Mouse (Mus musculus) forebrain, embryonic 16.5 days (tissue): ENCODE results near the gene Olfr474. TPM values are rescaled to one million over a fixed set of nuclear protein-coding genes. Genes with fewer than 3 reads are reported as not detected.
"Not testable (repeated sequence)": the region's sequence is repeated elsewhere in the genome, so short reads cannot be mapped to it uniquely, and the experiment has no call there.

Experiments
- ATAC-seq: fragments of 200-750 bp; cut with Nextera tagmentation; 2 replicates; pipeline ENCODE4 v1.8.0; 2017; ENCODE audit warnings: mild to moderate bottlenecking, moderate library complexity
- H3K27ac ChIP-seq: fragments of 300-500 bp; sonication (generic); 2 replicates; pipeline ENCODE4 v1.5.1; 2014; ENCODE audit warnings: low read length, control low read depth
- H3K27me3 ChIP-seq: fragments of 300-500 bp; sonication (generic); replicated peaks from 2 replicates; pipeline ENCODE4 v1.6.1; 2014; ENCODE audit warnings: low read length; ENCODE audit not compliant: control insufficient read depth, insufficient read depth
- H3K36me3 ChIP-seq: fragments of 300-500 bp; sonication (generic); 2 replicates; pipeline ENCODE4 v1.6.1; 2014; ENCODE audit not compliant: control insufficient read depth, insufficient read depth
- H3K4me1 ChIP-seq: fragments of 300-500 bp; sonication (generic); replicated peaks from 2 replicates; pipeline ENCODE4 v1.6.1; 2014; ENCODE audit warnings: low read length; ENCODE audit not compliant: control insufficient read depth, insufficient read depth
- H3K4me2 ChIP-seq: fragments of 300-500 bp; sonication (generic); 2 replicates; pipeline ENCODE4 v1.6.1; 2014; ENCODE audit warnings: mild to moderate bottlenecking, low read length, control low read depth
- H3K4me3 ChIP-seq: fragments of 300-500 bp; sonication (generic); replicated peaks from 2 replicates; pipeline ENCODE4 v1.5.1; 2014; ENCODE audit warnings: mild to moderate bottlenecking, low read length, control low read depth
- H3K9ac ChIP-seq: fragments of 300-500 bp; sonication (generic); replicated peaks from 2 replicates; pipeline ENCODE4 v1.6.1; 2014; ENCODE audit warnings: low read depth, low read length, control low read depth
- H3K9me3 ChIP-seq: fragments of 300-500 bp; sonication (generic); 2 replicates; pipeline ENCODE4 v1.6.1; 2016; ENCODE audit warnings: low read length; ENCODE audit not compliant: control insufficient read depth
- WGBS: fragments of 180-500 bp; shearing (Covaris S2); extraction: QIAGEN DNeasy Blood & Tissue Kit; methylation state at CpG from one replicate; pipeline ENCODE4 v1.1.7; 2014; 5-methylcytosine and 5-hydroxymethylcytosine counted together
- polyA plus RNA-seq: library from polyadenylated mRNA; unstranded; fragments of >200 nt; fragmentation: Nextera tagmentation; extraction: Ambion mirVana; gene quantifications from 2 replicates; pipeline ENCODE4 v1.2.1, GENCODE M21; 2015

Olfr474 gene
- polyA plus RNA-seq = not detected in 2 replicates

DNA sequence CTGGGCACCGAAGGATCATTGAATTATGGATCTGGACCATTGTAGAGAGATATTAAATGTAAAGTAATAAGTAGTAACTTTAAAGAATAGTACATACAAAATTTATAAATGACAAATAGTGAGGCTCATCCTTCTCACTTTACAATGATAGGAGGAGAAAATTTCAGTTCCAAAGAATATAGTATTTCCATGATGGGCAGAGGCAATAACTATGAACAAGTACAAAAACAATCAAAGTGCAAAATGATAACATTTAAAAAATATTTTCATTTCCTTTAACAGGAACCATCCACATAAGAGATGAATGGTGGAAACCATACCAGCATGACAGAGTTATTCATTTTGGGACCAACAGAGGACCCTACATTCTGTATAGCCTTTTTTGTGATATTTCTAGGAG, at the start of gene Olfr474:
Gene Olfr474, plus strand, starts transcription at position 301 of the 400 bp plus-strand sequence.
- Histone ChIP-seq H3K9ac (no peak within 1 kb of the TSS), H3K27ac (no peak within 1 kb of the TSS), H3K36me3 (no peaks in the 10 kb centered on the region), H3K27me3 (no peaks in the 10 kb centered on the region), H3K4me1 (no peaks in the 10 kb centered on the region), H3K4me2 (no peak within 1 kb of the TSS), H3K9me3 (no peaks in the 10 kb centered on the region), H3K4me3 (no peak within 1 kb of the TSS)
- 87% methylated on average over 1 of the region's 1 CpGs for WGBS
- no peak for ATAC-seq

DNA sequence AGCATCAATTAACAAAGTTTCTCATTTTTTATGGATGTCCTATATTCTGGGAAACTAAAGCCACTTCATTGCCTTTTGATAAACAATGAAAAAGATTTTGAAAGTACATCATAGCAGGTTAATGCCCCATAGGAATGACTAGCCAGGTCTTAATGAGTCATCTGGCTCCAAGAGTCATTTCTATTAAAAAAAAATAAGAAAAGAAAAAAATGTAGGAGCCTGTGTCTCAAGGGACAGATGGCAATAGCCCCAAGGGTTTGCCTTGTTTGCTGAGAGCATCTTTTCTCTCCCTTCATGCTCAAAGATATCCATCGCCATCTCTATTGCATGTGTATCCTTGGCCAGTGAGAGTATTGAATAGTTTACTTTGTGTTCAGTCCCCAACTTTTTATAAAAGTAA, 24.3 kb upstream of the Olfr474 start, which contains the start of gene Olfr473:
Gene Olfr473, plus strand, starts transcription at position 301 of the 400 bp plus-strand sequence.
- no peak within 1 kb of the TSS for H3K4me3 ChIP-seq
- no peak for ATAC-seq
- H3K9me3 ChIP-seq = no peaks in the 10 kb centered on the region
- H3K4me2 ChIP-seq = no peak within 1 kb of the TSS
- H3K27me3 ChIP-seq = no peaks in the 10 kb centered on the region
- H3K9ac ChIP-seq = no peak within 1 kb of the TSS
- no peaks in the 10 kb centered on the region for H3K4me1 ChIP-seq
- no peaks in the 10 kb centered on the region for H3K36me3 ChIP-seq
- no peak within 1 kb of the TSS for H3K27ac ChIP-seq
- 97% methylated on average over 1 of the region's 1 CpGs for WGBS

DNA sequence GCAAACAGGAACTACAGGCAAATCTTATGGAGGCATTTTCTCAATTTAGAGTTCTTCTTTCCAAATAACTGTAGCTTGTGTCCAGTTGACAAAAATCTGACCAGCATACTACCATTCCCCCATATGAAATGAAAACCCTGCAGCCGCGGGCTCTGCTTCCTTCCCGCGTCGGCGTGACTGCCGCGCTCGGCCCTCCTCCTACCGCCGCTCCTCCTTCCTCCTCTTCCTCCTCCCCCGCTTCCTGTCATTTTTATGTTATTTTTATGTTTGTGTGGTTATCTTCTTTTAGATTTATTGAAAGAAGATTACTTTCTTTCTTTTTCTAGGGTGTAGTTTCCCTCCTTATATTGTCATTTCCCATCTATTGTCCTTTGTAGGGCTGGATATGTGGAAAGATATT, 1.9 kb upstream of the Olfr474 start:
- ATAC-seq = not testable (repeated sequence)
- 96% methylated on average over 12 of the region's 12 CpGs for WGBS

DNA sequence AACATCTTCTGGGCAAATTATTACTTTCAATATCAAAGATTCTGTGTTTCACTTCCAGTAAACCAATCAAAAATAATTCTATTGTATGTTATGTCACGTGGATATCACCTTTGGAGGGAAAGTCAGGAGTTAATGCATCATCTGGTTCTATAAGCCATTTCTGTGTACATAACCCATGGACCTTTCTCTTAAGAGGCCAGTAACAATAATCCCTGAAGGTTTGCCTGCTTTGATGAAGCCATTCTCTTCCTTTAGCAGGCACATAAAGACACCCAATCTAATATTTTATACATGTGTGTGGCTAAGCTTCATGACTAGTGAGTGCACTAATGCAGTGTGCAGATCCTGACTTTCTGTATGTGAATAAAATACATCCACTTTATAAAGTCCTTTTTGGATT, 10.1 kb downstream of the Olfr474 start, which contains the start of gene Olfr476:
Gene Olfr476, plus strand, starts transcription at position 301 of the 400 bp plus-strand sequence.
- H3K27me3 ChIP-seq = no peaks in the 10 kb centered on the region

More for the DNA sequence above, 1.9 kb upstream of the Olfr474 start:
- H3K9me3 ChIP-seq, H3K9ac ChIP-seq, H3K27ac ChIP-seq, H3K27me3 ChIP-seq, H3K4me1 ChIP-seq, H3K4me2 ChIP-seq, H3K36me3 ChIP-seq, H3K4me3 ChIP-seq: not testable (repeated sequence)

DNA sequence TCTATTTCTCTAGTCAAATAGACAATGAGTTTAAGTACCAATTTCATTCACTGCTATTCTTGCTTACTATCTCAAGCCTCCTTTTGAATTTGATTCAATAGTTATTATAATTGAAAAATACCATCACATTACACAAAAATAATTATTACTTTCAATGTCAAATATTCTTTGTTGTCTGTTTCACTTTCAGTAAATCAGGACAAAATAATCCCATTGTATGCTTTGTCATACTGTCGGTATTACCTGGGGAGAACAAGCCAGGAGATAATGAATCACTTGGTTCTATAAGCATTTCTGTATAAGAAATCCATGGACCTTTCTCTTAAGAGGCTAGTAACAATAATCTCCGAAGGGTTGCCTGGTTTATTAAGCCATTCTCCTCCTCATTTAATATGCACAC, 31.9 kb downstream of the Olfr474 start, which contains the start of gene Olfr477:
Gene Olfr477, plus strand, starts transcription at position 301 of the 400 bp plus-strand sequence.
- 78% methylated on average over 2 of the region's 2 CpGs for WGBS

More for the DNA sequence above, 10.1 kb downstream of the Olfr474 start, which contains the start of gene Olfr476:
- no peak within 1 kb of the TSS for H3K9ac ChIP-seq
- H3K36me3 ChIP-seq = no peaks in the 10 kb centered on the region
- no peak within 1 kb of the TSS for H3K4me3 ChIP-seq
- H3K4me2 ChIP-seq = no peak within 1 kb of the TSS
- WGBS = 66% methylated on average over 1 of the region's 1 CpGs
- no peaks in the 10 kb centered on the region for H3K9me3 ChIP-seq
- no peaks in the 10 kb centered on the region for H3K4me1 ChIP-seq
- no peak within 1 kb of the TSS for H3K27ac ChIP-seq
- ATAC-seq = no peak

More for the DNA sequence above, 31.9 kb downstream of the Olfr474 start, which contains the start of gene Olfr477:
- Histone ChIP-seq H3K27me3 (no peaks in the 10 kb centered on the region), H3K4me2 (no peak within 1 kb of the TSS), H3K9me3 (no peaks in the 10 kb centered on the region), H3K36me3 (no peaks in the 10 kb centered on the region), H3K4me3 (no peak within 1 kb of the TSS), H3K27ac (no peak within 1 kb of the TSS), H3K4me1 (no peaks in the 10 kb centered on the region), H3K9ac (no peak within 1 kb of the TSS)
- no peak for ATAC-seq

Other genes starting within 250 kb of the Olfr474 start
- gene Cyb5r2, start 196.6 kb upstream of the Olfr474 start, polyA plus RNA-seq = 0.18 TPM in 1 of 2 replicates, not detected in the other
- not detected in 2 replicates for gene Ovch2, start 153.4 kb upstream of the Olfr474 start, polyA plus RNA-seq
- not detected in 2 replicates for gene Olfr467, start 142.4 kb upstream of the Olfr474 start, polyA plus RNA-seq
- gene Olfr469, start 129.1 kb upstream of the Olfr474 start, polyA plus RNA-seq = not detected in 2 replicates
- gene Olfr470, start 107.2 kb upstream of the Olfr474 start, polyA plus RNA-seq = not detected in 2 replicates
- not detected in 2 replicates for gene Olfr472, start 56.7 kb upstream of the Olfr474 start, polyA plus RNA-seq
- gene Olfr473, start 24.2 kb upstream of the Olfr474 start, polyA plus RNA-seq = not detected in 2 replicates
- gene Olfr476, start 10.2 kb downstream of the Olfr474 start, polyA plus RNA-seq = not detected in 2 replicates
- gene Olfr477, start 32.0 kb downstream of the Olfr474 start, polyA plus RNA-seq = not detected in 2 replicates
- not detected in 2 replicates for gene Olfr478, start 79.3 kb downstream of the Olfr474 start, polyA plus RNA-seq
- gene Olfr479, start 96.0 kb downstream of the Olfr474 start, polyA plus RNA-seq = not detected in 2 replicates
- gene Olfr480, start 112.7 kb downstream of the Olfr474 start, polyA plus RNA-seq = not detected in 2 replicates
- not detected in 2 replicates for gene Olfr481, start 125.2 kb downstream of the Olfr474 start, polyA plus RNA-seq
- gene Olfr482, start 142.9 kb downstream of the Olfr474 start, polyA plus RNA-seq = not detected in 2 replicates
- gene Olfr483, start 146.2 kb downstream of the Olfr474 start, polyA plus RNA-seq = not detected in 2 replicates
- gene Olfr484, start 172.8 kb downstream of the Olfr474 start, polyA plus RNA-seq = not detected in 2 replicates
- gene Olfr485, start 205.2 kb downstream of the Olfr474 start, polyA plus RNA-seq = not detected in 2 replicates
- not detected in 2 replicates for gene Olfr486, start 218.1 kb downstream of the Olfr474 start, polyA plus RNA-seq